Mouse (Mus musculus) heart, postnatal 0 days (tissue): ENCODE data around the gene Tnfrsf21. TPM values are rescaled to one million over a fixed set of nuclear protein-coding genes. Genes with fewer than 3 reads are reported as not detected.

Experiments used
- ATAC-seq: fragments of 200-750 bp; cut with Nextera tagmentation; 2 replicates; pipeline ENCODE4 v1.8.0; 2017; ENCODE audit warnings: low read depth, moderate number of reproducible peaks, moderate library complexity; ENCODE audit not compliant: insufficient read depth
- DNase-seq: peaks from one replicate; pipeline ENCODE4 v3.0.0-alpha.2; 2016; ENCODE audit warnings: low spot score
- H3K27ac ChIP-seq: fragments of 300-500 bp; sonication (generic); 2 replicates; pipeline ENCODE4 v1.5.1; 2014; ENCODE audit warnings: low read depth, mild to moderate bottlenecking
- H3K27me3 ChIP-seq: fragments of 300-500 bp; sonication (generic); 2 replicates; pipeline ENCODE4 v1.6.1; 2014; ENCODE audit warnings: low read length, mixed read lengths; ENCODE audit not compliant: control insufficient read depth, insufficient read depth
- H3K36me3 ChIP-seq: fragments of 300-500 bp; sonication (generic); replicated peaks from 2 replicates; pipeline ENCODE4 v1.6.1; 2014; ENCODE audit warnings: low read length, mixed read lengths; ENCODE audit not compliant: control insufficient read depth, insufficient read depth
- H3K4me1 ChIP-seq: fragments of 300-500 bp; sonication (generic); 2 replicates; pipeline ENCODE4 v1.6.1; 2014; ENCODE audit warnings: antibody characterized with exemption; ENCODE audit not compliant: control insufficient read depth, insufficient read depth
- H3K4me2 ChIP-seq: fragments of 300-500 bp; sonication (generic); 2 replicates; pipeline ENCODE4 v1.6.1; 2014; ENCODE audit warnings: low read depth, mild to moderate bottlenecking, low read length, moderate library complexity
- H3K4me3 ChIP-seq: fragments of 300-500 bp; sonication (generic); 2 replicates; pipeline ENCODE4 v1.5.1; 2014; ENCODE audit warnings: low read depth, low read length
- H3K9ac ChIP-seq: fragments of 300-500 bp; sonication (generic); replicated peaks from 2 replicates; pipeline ENCODE4 v1.6.1; 2014; ENCODE audit warnings: low read depth, low read length, mixed read lengths
- H3K9me3 ChIP-seq: fragments of 300-500 bp; sonication (generic); replicated peaks from 2 replicates; pipeline ENCODE4 v1.6.1; 2016; ENCODE audit warnings: low read length; ENCODE audit not compliant: control insufficient read depth
- CTCF ChIP-seq: IDR thresholded peaks from 2 replicates; pipeline ENCODE4 v1.5.1; 2016; ENCODE audit warnings: antibody characterized with exemption, control low read depth, low read depth
- EP300 ChIP-seq: IDR thresholded peaks from 2 replicates; pipeline ENCODE4 v1.6.1; 2016; ENCODE audit warnings: antibody characterized with exemption, low read depth
- WGBS: fragments of 180-500 bp; shearing (Covaris S2); extraction: QIAGEN DNeasy Blood & Tissue Kit; methylation state at CpG from one replicate; pipeline ENCODE4 v1.1.7; 2014; 5-methylcytosine and 5-hydroxymethylcytosine counted together
- polyA plus RNA-seq: library from polyadenylated mRNA; unstranded; fragments of >200 nt; fragmentation: Nextera tagmentation; extraction: Ambion mirVana; gene quantifications from 2 replicates; pipeline ENCODE4 v1.2.1, GENCODE M21; 2015
- total RNA-seq: library from RNA; depleted of rRNA; stranded (reverse); fragments of >200 nt; gene quantifications from 2 replicates; pipeline ENCODE4 v1.2.3, GENCODE M21; 2014; ENCODE audit warnings: low replicate concordance

Tnfrsf21 gene
- total and polyA plus RNA-seq, 2 experiments from 2014 or later: 6.3 to 8.2 TPM

GRCm38 (mm10) chr17:43072787-43073148, 56.4 kb downstream of the Tnfrsf21 start:
- no peak overlapping the region for H3K9ac ChIP-seq
- TF ChIP-seq EP300: no peak
- TF ChIP-seq CTCF: no peak
- H3K4me1 ChIP-seq: no peaks in the 10 kb centered on the region; the same call in 1 of the 2 replicates
- no peak overlapping the region for H3K4me2 ChIP-seq
- 39% methylated on average over 5 of the region's 5 CpGs for WGBS
- H3K27ac ChIP-seq: no peak overlapping the region
- no peaks in the 10 kb centered on the region for H3K36me3 ChIP-seq
- no peak for DNase-seq
- H3K27me3 ChIP-seq: no peaks in the 10 kb centered on the region
- H3K4me3 ChIP-seq: no peak overlapping the region
- ATAC-seq: 0 out of 2 replicates have a peak, but pooled peaks have one; percentile 26
- no peaks in the 10 kb centered on the region for H3K9me3 ChIP-seq

GRCm38 (mm10) chr17:43074391-43074790, 58.0 kb downstream of the Tnfrsf21 start:
- WGBS: 81% methylated on average over 5 of the region's 5 CpGs
- Histone ChIP-seq H3K4me2 (no peak overlapping the region), H3K9me3 (no peaks in the 10 kb centered on the region), H3K4me3 (no peak overlapping the region), H3K36me3 (no peaks in the 10 kb centered on the region), H3K4me1 (no peaks in the 10 kb centered on the region; the same call in 1 of the 2 replicates), H3K9ac (no peak overlapping the region), H3K27me3 (no peaks in the 10 kb centered on the region), H3K27ac (no peak overlapping the region)
- ATAC-seq (no peak), DNase-seq (no peak)
- no peak for TF ChIP-seq EP300
- no peak for TF ChIP-seq CTCF

- WGBS: 69% methylated on average over 8 of the region's 8 CpGs
- TF ChIP-seq CTCF: no peak
- no peak for DNase-seq
These were observed 58.7 kb downstream of the Tnfrsf21 start for GRCm38 (mm10) chr17:43075100-43075499.

GRCm38 (mm10) chr17:43075937-43076336, 59.6 kb downstream of the Tnfrsf21 start:
- Histone ChIP-seq H3K9me3 (no peaks in the 10 kb centered on the region), H3K4me3 (no peak overlapping the region), H3K4me1 (no peaks in the 10 kb centered on the region; the same call in 1 of the 2 replicates), H3K27ac (no peak overlapping the region), H3K27me3 (no peaks in the 10 kb centered on the region), H3K9ac (no peak overlapping the region), H3K4me2 (no peak overlapping the region), H3K36me3 (no peaks in the 10 kb centered on the region)
- TF ChIP-seq CTCF: no peak
- no peak for TF ChIP-seq EP300
- WGBS: 57% methylated on average over 8 of the region's 8 CpGs
- no peak for DNase-seq
- no peak for ATAC-seq

More at GRCm38 (mm10) chr17:43075100-43075499, 58.7 kb downstream of the Tnfrsf21 start:
- no peak for ATAC-seq
- no peak overlapping the region for H3K27ac ChIP-seq
- H3K36me3 ChIP-seq: no peaks in the 10 kb centered on the region
- H3K9ac ChIP-seq: no peak overlapping the region
- no peaks in the 10 kb centered on the region; the same call in 1 of the 2 replicates for H3K4me1 ChIP-seq
- no peaks in the 10 kb centered on the region for H3K9me3 ChIP-seq
- no peak overlapping the region for H3K4me2 ChIP-seq
- no peak overlapping the region for H3K4me3 ChIP-seq
- H3K27me3 ChIP-seq: no peaks in the 10 kb centered on the region

- Histone ChIP-seq H3K9ac (0 out of 2 replicates have a peak overlapping the region, but pooled peaks have one; percentile 35), H3K27me3 (no peaks in the 10 kb centered on the region), H3K27ac (peak overlapping the region; percentile 46), H3K4me2 (peak overlapping the region; percentile 54), H3K36me3 (no peaks in the 10 kb centered on the region), H3K4me3 (peak overlapping the region; percentile 28), H3K4me1 (no peaks in the 10 kb centered on the region; the same call in 1 of the 2 replicates), H3K9me3 (no peaks in the 10 kb centered on the region)
- TF ChIP-seq EP300 (no peak), CTCF (no peak)
- DNase-seq: peak; percentile 89
- 21% methylated on average over 18 of the region's 18 CpGs for WGBS
- peak; percentile 94 for ATAC-seq
These were observed 60.6 kb downstream of the Tnfrsf21 start for GRCm38 (mm10) chr17:43076801-43077493.

- H3K9me3 ChIP-seq: no peaks in the 10 kb centered on the region
- no peaks in the 10 kb centered on the region; the same call in 1 of the 2 replicates for H3K4me1 ChIP-seq
- no peak for DNase-seq
- H3K36me3 ChIP-seq: no peaks in the 10 kb centered on the region
- H3K9ac ChIP-seq: peak overlapping the region; percentile 35; the same call in 1 of the 2 replicates
- H3K4me2 ChIP-seq: peak overlapping the region; percentile 54
- WGBS: 38% methylated on average over 4 of the region's 4 CpGs
- TF ChIP-seq CTCF (no peak), EP300 (no peak)
- no peaks in the 10 kb centered on the region for H3K27me3 ChIP-seq
- peak overlapping the region; percentile 46 for H3K27ac ChIP-seq
- ATAC-seq: peak; percentile 18; the same call in 1 of the 2 replicates
- H3K4me3 ChIP-seq: peak overlapping the region; percentile 28; the same call in 1 of the 2 replicates
These were observed 61.2 kb downstream of the Tnfrsf21 start for GRCm38 (mm10) chr17:43077540-43077939.
